Mouse (Mus musculus) kidney, postnatal 0 days (tissue): ENCODE measurements around the gene Gsta4. TPM values are rescaled to one million over a fixed set of nuclear protein-coding genes. Genes with fewer than 3 reads are reported as not detected.
A peak's percentile ranks its signal among the peaks of the same experiment; 100 is the strongest.
"Not testable (repeated sequence)": the region's sequence is repeated elsewhere in the genome, so short reads cannot be mapped to it uniquely, and the experiment has no call there.

Experiments
- ATAC-seq: fragments of 200-750 bp; cut with Nextera tagmentation; replicated peaks from 2 replicates; pipeline ENCODE4 v1.8.0; 2017; ENCODE audit warnings: low read depth, moderate number of reproducible peaks, moderate TSS enrichment, moderate library complexity; ENCODE audit not compliant: low FRiP score
- DNase-seq: peaks from one replicate; pipeline ENCODE4 v3.0.0-alpha.2; 2016; ENCODE audit warnings: low spot score
- H3K27ac ChIP-seq: fragments of 300-500 bp; sonication (generic); 2 replicates; pipeline ENCODE4 v1.5.1; 2014; ENCODE audit warnings: mild to moderate bottlenecking
- H3K27me3 ChIP-seq: fragments of 300-500 bp; sonication (generic); 2 replicates; pipeline ENCODE4 v1.6.1; 2014; ENCODE audit warnings: low read length, mixed read lengths; ENCODE audit not compliant: insufficient read depth
- H3K36me3 ChIP-seq: fragments of 300-500 bp; sonication (generic); 2 replicates; pipeline ENCODE4 v1.6.1; 2014; ENCODE audit warnings: low read length, mixed read lengths; ENCODE audit not compliant: insufficient read depth
- H3K4me1 ChIP-seq: fragments of 300-500 bp; sonication (generic); replicated peaks from 2 replicates; pipeline ENCODE4 v1.6.1; 2014; ENCODE audit warnings: antibody characterized with exemption, low read length, mixed read lengths; ENCODE audit not compliant: insufficient read depth
- H3K4me2 ChIP-seq: fragments of 300-500 bp; sonication (generic); 2 replicates; pipeline ENCODE4 v1.6.1; 2014; ENCODE audit warnings: mild to moderate bottlenecking, low read length, moderate library complexity, mixed read lengths
- H3K4me3 ChIP-seq: fragments of 300-500 bp; sonication (generic); replicated peaks from 2 replicates; pipeline ENCODE4 v1.5.1; 2014; ENCODE audit warnings: low read depth, low read length
- H3K9ac ChIP-seq: fragments of 300-500 bp; sonication (generic); 2 replicates; pipeline ENCODE4 v1.6.1; 2014; ENCODE audit warnings: low read depth, low read length
- H3K9me3 ChIP-seq: fragments of 300-500 bp; sonication (generic); replicated peaks from 2 replicates; pipeline ENCODE4 v1.6.1; 2016; ENCODE audit warnings: low read length, inconsistent platforms, mixed read lengths
- CTCF ChIP-seq: IDR thresholded peaks from 2 replicates; pipeline ENCODE4 v1.5.1; 2016; ENCODE audit warnings: antibody characterized with exemption, low read depth, mild to moderate bottlenecking, moderate library complexity
- WGBS: fragments of 180-500 bp; shearing (Covaris S2); extraction: QIAGEN DNeasy Blood & Tissue Kit; methylation state at CpG from one replicate; pipeline ENCODE4 v1.1.7; 2014; 5-methylcytosine and 5-hydroxymethylcytosine counted together
- polyA plus RNA-seq: library from polyadenylated mRNA; unstranded; fragments of >200 nt; fragmentation: Nextera tagmentation; extraction: Ambion mirVana; gene quantifications from 2 replicates; pipeline ENCODE4 v1.2.1, GENCODE M21; 2015

Gene Gsta4
- 194 and 196 TPM in 2 replicates for polyA plus RNA-seq

- not testable (repeated sequence) for DNase-seq, H3K9ac ChIP-seq, H3K36me3 ChIP-seq, H3K27ac ChIP-seq, ATAC-seq, H3K4me3 ChIP-seq, H3K27me3 ChIP-seq, H3K4me2 ChIP-seq, H3K9me3 ChIP-seq, H3K4me1 ChIP-seq
- WGBS: 94% methylated on average over 4 of the region's 7 CpGs
Measured at GRCm38 (mm10) chr9:78182474-78182873, at the start of gene Gsta4. Gene Gsta4 (plus strand): TSS chr9:78182774.

DNA sequence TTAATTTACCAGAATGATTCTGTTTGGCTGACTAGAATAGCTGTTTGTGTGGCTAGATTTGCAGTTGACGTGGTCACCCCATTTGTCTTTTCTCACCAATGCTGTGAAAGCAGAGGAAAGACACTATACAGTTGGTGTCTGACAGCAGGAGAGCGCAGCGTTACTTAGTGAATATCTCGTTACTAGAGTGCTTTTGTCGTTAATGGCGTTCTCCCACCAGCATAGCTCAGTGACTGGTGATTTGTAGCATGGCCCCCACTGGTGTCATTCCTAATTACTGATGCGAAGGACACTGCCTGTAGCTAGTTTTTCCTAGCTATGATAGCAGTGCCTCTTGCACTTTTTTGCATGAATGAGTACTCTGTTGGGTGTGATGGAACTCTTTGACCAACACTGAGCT lies 46.9 kb upstream of the Gsta4 start:
- no peak; the same call in 1 of the 2 replicates for ATAC-seq
- peak; percentile 79 for DNase-seq
- 43% methylated on average over 7 of the region's 7 CpGs for WGBS

GRCm38 (mm10) chr9:78138044-78138676 lies 44.4 kb upstream of the Gsta4 start:
- Histone ChIP-seq H3K9ac (no peak overlapping the region), H3K27ac (no peak overlapping the region), H3K9me3 (no peaks in the 10 kb centered on the region), H3K36me3 (peaks cover 21% of the 10 kb centered on the region), H3K4me1 (no peaks in the 10 kb centered on the region), H3K4me3 (no peak overlapping the region), H3K27me3 (no peaks in the 10 kb centered on the region), H3K4me2 (no peak overlapping the region)
- ATAC-seq (no peak), DNase-seq (no peak)
- TF ChIP-seq CTCF: no peak
- WGBS: 73% methylated on average over 9 of the region's 9 CpGs

More for the DNA sequence above, 46.9 kb upstream of the Gsta4 start:
- Histone ChIP-seq H3K27me3 (no peaks in the 10 kb centered on the region), H3K4me1 (no peaks in the 10 kb centered on the region), H3K36me3 (peaks cover 19% of the 10 kb centered on the region; the same call in 1 of the 2 replicates), H3K4me3 (no peak overlapping the region), H3K4me2 (no peak overlapping the region), H3K9ac (no peak overlapping the region), H3K9me3 (no peaks in the 10 kb centered on the region), H3K27ac (no peak overlapping the region)
- TF ChIP-seq CTCF: no peak

GRCm38 (mm10) chr9:78139463-78139862 lies 43.1 kb upstream of the Gsta4 start:
- Histone ChIP-seq H3K27me3 (no peaks in the 10 kb centered on the region), H3K9me3 (no peaks in the 10 kb centered on the region), H3K4me1 (no peaks in the 10 kb centered on the region), H3K27ac (no peak overlapping the region), H3K4me3 (no peak overlapping the region), H3K9ac (no peak overlapping the region), H3K36me3 (peaks cover 18% of the 10 kb centered on the region), H3K4me2 (no peak overlapping the region)
- DNase-seq (no peak), ATAC-seq (no peak)
- TF ChIP-seq CTCF: no peak
- WGBS: 89% methylated on average over 4 of the region's 4 CpGs

DNA sequence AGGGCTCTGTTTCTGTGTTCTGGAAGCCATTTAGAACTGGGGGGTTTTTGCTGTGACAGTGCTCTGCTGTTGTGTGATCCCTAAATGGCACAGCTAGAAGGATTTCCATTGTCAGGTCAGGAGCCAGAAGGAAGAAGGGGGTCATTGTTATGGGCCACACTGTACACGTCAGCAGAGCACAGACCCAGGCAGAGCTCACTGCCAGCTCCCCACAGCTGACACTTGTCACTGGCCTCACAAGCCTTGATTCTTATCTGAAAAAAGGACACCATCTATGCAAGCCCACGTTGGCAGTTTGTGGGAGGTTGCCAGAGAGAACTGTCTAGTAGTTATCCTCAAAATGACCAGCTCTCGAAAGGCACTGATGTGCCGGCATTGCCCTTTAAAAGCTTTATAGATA lies 36.5 kb upstream of the Gsta4 start:
- Histone ChIP-seq H3K27me3 (no peaks in the 10 kb centered on the region), H3K4me1 (no peaks in the 10 kb centered on the region), H3K27ac (no peak overlapping the region), H3K9ac (no peak overlapping the region), H3K9me3 (no peaks in the 10 kb centered on the region), H3K36me3 (peaks cover 14% of the 10 kb centered on the region), H3K4me3 (no peak overlapping the region), H3K4me2 (no peak overlapping the region)
- WGBS: 73% methylated on average over 4 of the region's 4 CpGs
- no peak for TF ChIP-seq CTCF
- ATAC-seq: no peak
- DNase-seq: no peak

GRCm38 (mm10) chr9:78146627-78147026 lies 35.9 kb upstream of the Gsta4 start:
- Histone ChIP-seq H3K9me3 (no peaks in the 10 kb centered on the region), H3K36me3 (peaks cover 13% of the 10 kb centered on the region), H3K27ac (no peak overlapping the region), H3K27me3 (no peaks in the 10 kb centered on the region), H3K4me2 (no peak overlapping the region), H3K4me1 (no peaks in the 10 kb centered on the region), H3K9ac (no peak overlapping the region), H3K4me3 (no peak overlapping the region)
- DNase-seq (no peak), ATAC-seq (no peak)
- WGBS: 81% methylated on average over 6 of the region's 6 CpGs
- TF ChIP-seq CTCF: no peak

DNA sequence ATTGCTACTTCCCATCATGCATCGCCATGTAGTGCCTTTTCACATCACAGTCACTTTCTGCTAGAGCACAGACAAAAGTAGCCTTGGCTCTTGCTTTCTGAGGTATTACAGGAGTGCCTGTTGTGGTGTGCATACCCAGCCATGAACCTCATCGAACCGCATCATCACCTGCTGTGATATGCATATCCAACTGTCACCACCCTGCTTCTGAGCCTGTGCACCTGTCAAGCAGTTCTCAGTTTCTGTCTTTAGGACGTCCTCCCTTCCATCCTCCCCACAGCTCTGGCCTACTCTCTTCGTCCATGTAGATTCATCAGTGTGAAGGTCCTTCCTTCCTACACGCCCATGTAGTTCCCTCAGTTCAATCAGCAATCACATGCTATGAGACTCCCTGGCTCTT lies 34.4 kb upstream of the Gsta4 start:
- no peaks in the 10 kb centered on the region for H3K4me1 ChIP-seq
- H3K27ac ChIP-seq: no peak overlapping the region
- H3K4me2 ChIP-seq: no peak overlapping the region
- no peaks in the 10 kb centered on the region for H3K9me3 ChIP-seq
- no peak overlapping the region for H3K4me3 ChIP-seq
- no peaks in the 10 kb centered on the region for H3K27me3 ChIP-seq
- peaks cover 3% of the 10 kb centered on the region; the same call in 1 of the 2 replicates for H3K36me3 ChIP-seq
- ATAC-seq: no peak
- 96% methylated on average over 6 of the region's 6 CpGs for WGBS
- no peak overlapping the region for H3K9ac ChIP-seq
- TF ChIP-seq CTCF: no peak
- no peak for DNase-seq

DNA sequence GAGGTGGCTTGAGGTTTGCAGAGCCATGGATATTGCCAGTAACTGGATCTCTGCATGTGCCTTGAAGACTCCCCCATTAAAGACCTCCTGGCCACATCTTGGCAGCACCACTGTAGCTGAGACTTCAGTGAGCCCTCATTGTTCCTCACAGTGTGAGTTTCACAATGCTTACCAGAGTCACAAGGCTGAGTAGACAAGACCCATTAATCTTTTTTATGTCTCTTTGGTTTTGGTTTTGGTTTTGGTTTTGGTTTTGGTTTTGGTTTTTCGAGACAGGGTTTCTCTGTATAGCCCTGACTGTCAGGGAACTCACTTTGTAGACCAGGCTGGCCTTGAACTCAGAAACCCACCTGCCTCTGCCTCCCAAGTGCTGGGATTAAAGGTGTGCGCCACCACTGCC lies 32.8 kb upstream of the Gsta4 start:
- H3K9me3 ChIP-seq, ATAC-seq, H3K4me1 ChIP-seq, H3K9ac ChIP-seq, H3K27ac ChIP-seq, H3K4me2 ChIP-seq, H3K4me3 ChIP-seq, H3K36me3 ChIP-seq, H3K27me3 ChIP-seq: not testable (repeated sequence)
- WGBS: 80% methylated on average over 2 of the region's 2 CpGs
- peak; percentile 18 for DNase-seq
